Mouse (Mus musculus) kidney, embryonic 14.5 days (tissue): ENCODE results near the gene Cpne5. TPM values are rescaled to one million over a fixed set of nuclear protein-coding genes. Genes with fewer than 3 reads are reported as not detected.
A peak's percentile ranks its signal among the peaks of the same experiment; 100 is the strongest.
"Not testable (repeated sequence)": the region's sequence is repeated elsewhere in the genome, so short reads cannot be mapped to it uniquely, and the experiment has no call there.

Experiments used
- ATAC-seq: fragments of 200-750 bp; cut with Nextera tagmentation; 2 replicates; pipeline ENCODE4 v1.8.0; 2017; ENCODE audit warnings: moderate number of reproducible peaks, mild to moderate bottlenecking, moderate TSS enrichment, moderate library complexity; ENCODE audit not compliant: low FRiP score, low TSS enrichment
- H3K27ac ChIP-seq: fragments of 300-500 bp; sonication (generic); 2 replicates; pipeline ENCODE4 v1.5.1; 2014; ENCODE audit warnings: low read depth, mild to moderate bottlenecking, low read length, moderate library complexity, mixed read lengths
- H3K27me3 ChIP-seq: fragments of 300-500 bp; sonication (generic); 2 replicates; pipeline ENCODE4 v1.6.1; 2014; ENCODE audit warnings: mild to moderate bottlenecking, low read length; ENCODE audit not compliant: control insufficient read depth, insufficient read depth
- H3K36me3 ChIP-seq: fragments of 300-500 bp; sonication (generic); 2 replicates; pipeline ENCODE4 v1.6.1; 2014; ENCODE audit warnings: low read length, mixed read lengths; ENCODE audit not compliant: control insufficient read depth, insufficient read depth
- H3K4me1 ChIP-seq: fragments of 300-500 bp; sonication (generic); 2 replicates; pipeline ENCODE4 v1.6.1; 2014; ENCODE audit warnings: low read length, mixed read lengths; ENCODE audit not compliant: control insufficient read depth, insufficient read depth
- H3K4me2 ChIP-seq: fragments of 300-500 bp; sonication (generic); replicated peaks from 2 replicates; pipeline ENCODE4 v1.6.1; 2014; ENCODE audit warnings: low read depth, mild to moderate bottlenecking, low read length
- H3K4me3 ChIP-seq: fragments of 300-500 bp; sonication (generic); 2 replicates; pipeline ENCODE4 v1.5.1; 2014; ENCODE audit warnings: mild to moderate bottlenecking, low read length
- H3K9ac ChIP-seq: fragments of 300-500 bp; sonication (generic); 2 replicates; pipeline ENCODE4 v1.6.1; 2014; ENCODE audit warnings: low read depth, mild to moderate bottlenecking, low read length, moderate library complexity
- H3K9me3 ChIP-seq: fragments of 300-500 bp; sonication (generic); 2 replicates; pipeline ENCODE4 v1.6.1; 2016; ENCODE audit warnings: low read length; ENCODE audit not compliant: control insufficient read depth
- WGBS: fragments of 180-500 bp; shearing (Covaris S2); extraction: QIAGEN DNeasy Blood & Tissue Kit; methylation state at CpG from one replicate; pipeline ENCODE4 v1.1.7; 2014; 5-methylcytosine and 5-hydroxymethylcytosine counted together
- polyA plus RNA-seq: library from polyadenylated mRNA; unstranded; fragments of >200 nt; fragmentation: Nextera tagmentation; extraction: Ambion mirVana; gene quantifications from 2 replicates; pipeline ENCODE4 v1.2.1, GENCODE M21; 2014

Gene Cpne5
- polyA plus RNA-seq, 1 experiment from 2014 or later, result 12.3 TPM

DNA sequence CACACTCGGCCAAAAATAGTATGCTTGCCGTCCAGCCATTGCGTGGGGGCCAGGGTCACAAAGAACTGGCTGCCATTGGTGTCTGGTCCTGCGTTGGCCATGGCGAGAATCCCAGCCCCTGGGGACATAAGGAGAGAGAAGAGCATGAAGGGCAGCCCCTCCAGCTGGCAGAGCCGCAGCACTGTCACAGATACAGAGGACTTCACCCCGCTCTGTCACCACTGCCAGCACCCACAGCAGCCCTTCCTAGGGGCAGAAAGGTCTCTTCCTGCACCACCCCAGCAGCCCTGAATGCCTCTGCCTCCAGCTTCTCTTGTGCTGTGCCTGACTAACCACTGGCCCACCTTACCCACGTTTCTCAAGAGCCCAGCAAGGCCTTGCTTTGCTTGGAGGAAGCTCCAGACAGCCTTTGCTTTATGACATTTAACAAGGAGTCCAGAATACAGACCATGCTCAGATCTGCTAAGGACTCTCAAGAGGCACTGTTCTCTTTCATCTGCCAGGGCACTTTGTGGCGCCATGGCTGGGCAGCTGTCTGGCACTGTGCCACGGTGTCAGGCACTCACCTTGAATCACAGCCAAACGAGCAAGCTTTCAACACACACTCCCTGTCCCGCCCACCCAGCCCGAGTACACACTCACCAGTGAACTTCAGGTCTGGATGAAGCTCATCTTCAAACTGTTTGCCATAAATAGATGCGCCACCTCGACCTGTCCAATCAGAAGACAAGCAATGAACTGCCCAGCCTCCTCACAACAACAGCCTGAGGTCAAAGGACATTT lies 13.8 kb upstream of the Cpne5 start:
- no peak for ATAC-seq
- Histone ChIP-seq H3K4me3 (no peak overlapping the region), H3K9me3 (no peaks in the 10 kb centered on the region), H3K9ac (no peak overlapping the region), H3K27ac (no peak overlapping the region), H3K27me3 (no peaks in the 10 kb centered on the region), H3K4me1 (peaks cover 13% of the 10 kb centered on the region; the same call in 1 of the 2 replicates), H3K4me2 (no peak overlapping the region), H3K36me3 (peaks cover 55% of the 10 kb centered on the region)
- 87% methylated on average over 15 of the region's 15 CpGs for WGBS

DNA sequence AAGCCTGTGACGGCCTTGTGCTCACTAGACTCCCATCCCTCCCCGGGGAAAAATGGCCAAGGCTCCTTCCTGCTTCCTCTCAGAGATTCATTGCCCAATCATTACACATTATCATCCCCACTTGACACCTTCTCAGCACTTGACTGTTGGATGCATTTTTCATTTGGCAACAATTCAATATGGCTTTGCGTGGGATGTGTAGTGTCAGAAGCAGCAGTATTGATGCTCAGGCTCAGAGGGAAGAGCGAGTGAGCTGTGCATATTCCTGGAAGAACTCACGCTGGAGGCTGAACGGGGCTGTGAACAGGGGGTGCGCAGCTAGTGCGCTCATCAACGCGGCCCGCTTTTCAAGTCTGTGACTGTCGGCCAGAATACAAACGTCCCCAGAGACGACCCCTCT lies 13.0 kb upstream of the Cpne5 start:
- not testable (repeated sequence) for ATAC-seq, H3K9me3 ChIP-seq, H3K4me3 ChIP-seq, H3K9ac ChIP-seq, H3K4me2 ChIP-seq, H3K27me3 ChIP-seq, H3K27ac ChIP-seq
- Histone ChIP-seq H3K4me1 (peaks cover 11% of the 10 kb centered on the region; the same call in 1 of the 2 replicates), H3K36me3 (peaks cover 53% of the 10 kb centered on the region)
- 84% methylated on average over 14 of the region's 14 CpGs for WGBS

DNA sequence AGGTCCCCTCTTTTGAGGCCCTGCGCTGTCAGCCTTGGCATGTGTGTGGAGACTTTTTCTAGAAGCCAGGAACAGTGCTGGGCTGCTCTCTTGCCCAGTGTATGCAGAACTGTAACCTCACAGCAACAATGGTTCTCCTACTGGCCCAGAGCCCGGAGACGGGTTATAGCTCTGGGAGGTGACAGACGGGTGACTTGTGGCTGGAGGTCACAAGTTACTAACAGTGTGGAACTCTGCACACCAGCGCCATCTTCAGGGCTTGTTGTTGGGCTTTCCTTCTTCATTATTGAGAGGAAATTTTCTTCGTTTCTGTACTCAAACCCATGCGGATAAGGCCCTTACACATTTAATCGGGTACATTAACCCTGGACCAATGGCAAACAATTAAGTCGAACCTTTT lies 11.5 kb upstream of the Cpne5 start:
- Histone ChIP-seq H3K27me3 (no peaks in the 10 kb centered on the region), H3K9me3 (no peaks in the 10 kb centered on the region), H3K4me1 (peaks cover 23% of the 10 kb centered on the region), H3K4me3 (no peak overlapping the region), H3K9ac (no peak overlapping the region), H3K36me3 (peaks cover 49% of the 10 kb centered on the region), H3K27ac (no peak overlapping the region), H3K4me2 (no peak overlapping the region)
- WGBS, result 57% methylated on average over 9 of the region's 9 CpGs
- no peak for ATAC-seq

GRCm38 (mm10) chr17:29247881-29248280 lies 9.9 kb upstream of the Cpne5 start:
- peaks cover 38% of the 10 kb centered on the region for H3K36me3 ChIP-seq
- H3K4me1 ChIP-seq, result peaks cover 21% of the 10 kb centered on the region
- no peak overlapping the region for H3K9ac ChIP-seq
- H3K4me2 ChIP-seq, result no peak overlapping the region
- no peak overlapping the region for H3K27ac ChIP-seq
- WGBS, result 65% methylated on average over 13 of the region's 13 CpGs
- no peaks in the 10 kb centered on the region for H3K27me3 ChIP-seq
- no peak overlapping the region for H3K4me3 ChIP-seq
- no peaks in the 10 kb centered on the region for H3K9me3 ChIP-seq
- ATAC-seq, result no peak

DNA sequence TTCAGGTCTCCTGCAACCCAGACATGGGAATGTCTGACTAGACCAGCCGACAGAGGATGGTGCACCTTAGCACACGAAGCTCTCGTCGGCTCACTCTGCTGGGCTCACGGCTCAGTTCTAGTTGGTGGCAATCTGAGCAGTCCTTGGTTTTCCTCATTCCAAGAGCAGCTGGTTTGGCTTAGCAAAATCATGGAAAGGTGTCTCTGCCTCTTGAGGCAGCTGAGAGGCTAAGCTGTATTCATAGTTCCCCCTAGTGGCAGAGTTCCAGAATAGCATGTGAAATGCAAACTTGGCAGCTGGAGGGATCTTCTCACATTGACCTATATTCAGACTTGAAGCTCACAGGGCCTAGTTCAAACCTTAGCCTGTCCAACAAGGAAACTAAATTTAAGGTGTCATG lies 8.6 kb upstream of the Cpne5 start:
- Histone ChIP-seq H3K4me3 (no peak overlapping the region), H3K9me3 (no peaks in the 10 kb centered on the region), H3K9ac (no peak overlapping the region), H3K27me3 (no peaks in the 10 kb centered on the region), H3K27ac (no peak overlapping the region), H3K4me2 (no peak overlapping the region), H3K36me3 (peaks cover 28% of the 10 kb centered on the region), H3K4me1 (peaks cover 21% of the 10 kb centered on the region)
- WGBS, result 23% methylated on average over 5 of the region's 5 CpGs
- 0 out of 2 replicates have a peak, but pooled peaks have one; percentile 24 for ATAC-seq

GRCm38 (mm10) chr17:29245725-29246124 lies 7.8 kb upstream of the Cpne5 start:
- H3K4me2 ChIP-seq, result no peak overlapping the region
- H3K27ac ChIP-seq, result no peak overlapping the region
- H3K9me3 ChIP-seq, result no peaks in the 10 kb centered on the region
- H3K9ac ChIP-seq, result no peak overlapping the region
- H3K27me3 ChIP-seq, result no peaks in the 10 kb centered on the region
- H3K36me3 ChIP-seq, result peaks cover 19% of the 10 kb centered on the region
- 23% methylated on average over 7 of the region's 7 CpGs for WGBS
- ATAC-seq, result 0 out of 2 replicates have a peak, but pooled peaks have one; percentile 24
- peaks cover 21% of the 10 kb centered on the region for H3K4me1 ChIP-seq
- H3K4me3 ChIP-seq, result no peak overlapping the region

DNA sequence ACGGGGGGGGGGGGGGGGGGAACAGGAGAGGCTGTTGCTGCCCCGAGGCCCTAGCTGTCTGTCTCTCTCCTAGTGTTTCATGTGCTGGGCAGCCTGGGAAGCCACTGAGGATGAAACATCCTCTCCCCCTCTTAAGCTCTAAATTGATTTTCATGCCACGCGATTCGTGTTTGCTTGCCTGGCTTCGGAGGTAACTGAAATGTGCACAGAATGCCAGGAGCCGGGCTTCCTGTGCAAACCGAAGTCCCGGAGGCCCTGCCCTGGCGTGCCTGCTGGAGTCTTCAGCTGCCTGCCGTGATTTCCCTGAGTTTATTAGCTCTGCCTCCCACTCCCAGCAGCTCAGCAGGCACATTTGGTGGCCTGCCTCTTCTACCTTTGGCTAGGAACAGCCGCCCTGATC lies 6.9 kb upstream of the Cpne5 start:
- H3K4me2 ChIP-seq, result no peak overlapping the region
- WGBS, result 7% methylated on average over 11 of the region's 12 CpGs
- ATAC-seq, result no peak
- H3K9ac ChIP-seq, result 0 out of 2 replicates have a peak overlapping the region, but pooled peaks have one; percentile 2
- H3K27ac ChIP-seq, result no peak overlapping the region
- H3K4me1 ChIP-seq, result peaks cover 21% of the 10 kb centered on the region
- H3K9me3 ChIP-seq, result no peaks in the 10 kb centered on the region
- no peak overlapping the region for H3K4me3 ChIP-seq
- no peaks in the 10 kb centered on the region for H3K27me3 ChIP-seq
- peaks cover 11% of the 10 kb centered on the region for H3K36me3 ChIP-seq

GRCm38 (mm10) chr17:29238421-29238945 lies 516 bp upstream of the Cpne5 start:
- ATAC-seq, result 0 out of 2 replicates have a peak, but pooled peaks have one; percentile 25
- H3K9me3 ChIP-seq, result no peaks in the 10 kb centered on the region
- H3K36me3 ChIP-seq, result no peaks in the 10 kb centered on the region
- H3K27ac ChIP-seq, result no peak overlapping the region
- peak overlapping the region; percentile 68; the same call in 1 of the 2 replicates for H3K9ac ChIP-seq
- peaks cover 10% of the 10 kb centered on the region; the same call in 1 of the 2 replicates for H3K4me1 ChIP-seq
- H3K4me3 ChIP-seq, result peak overlapping the region; percentile 60
- peak overlapping the region; percentile 99 for H3K4me2 ChIP-seq
- 3% methylated on average over 23 of the region's 23 CpGs for WGBS
- H3K27me3 ChIP-seq, result peaks cover 24% of the 10 kb centered on the region

DNA sequence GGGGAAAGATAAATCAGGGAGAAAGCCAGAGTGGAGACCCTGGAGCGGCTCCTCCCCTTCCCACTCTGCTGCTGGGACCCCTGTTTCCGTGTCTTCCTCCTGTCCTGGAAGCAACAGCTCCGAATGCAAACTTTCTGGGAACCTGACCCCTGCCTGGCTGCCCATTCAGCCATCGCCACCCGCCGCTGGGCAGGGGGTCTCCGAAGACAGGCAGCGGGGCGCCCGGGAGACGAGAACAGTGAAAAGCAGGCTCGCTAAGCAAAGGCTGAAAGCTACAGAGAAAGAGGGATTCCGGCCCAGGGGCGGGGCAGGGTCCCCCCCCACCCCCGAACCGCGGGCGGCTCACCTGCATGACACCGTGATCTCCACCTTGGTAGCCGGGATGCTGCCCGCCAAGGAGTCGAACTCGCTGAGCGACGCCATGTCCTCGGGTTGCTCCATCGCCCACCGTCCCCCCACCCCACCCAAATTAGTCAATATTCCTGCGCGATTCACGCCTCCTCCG lies 648 bp downstream of the Cpne5 start:
- WGBS, result 1% methylated on average over 31 of the region's 32 CpGs
- Histone ChIP-seq H3K27ac (no peak overlapping the region), H3K4me2 (peak overlapping the region; percentile 99), H3K36me3 (no peaks in the 10 kb centered on the region), H3K4me1 (peaks cover 10% of the 10 kb centered on the region; the same call in 1 of the 2 replicates), H3K9ac (peak overlapping the region; percentile 68), H3K4me3 (peak overlapping the region; percentile 60), H3K9me3 (no peaks in the 10 kb centered on the region), H3K27me3 (peaks cover 24% of the 10 kb centered on the region)
- no peak for ATAC-seq
